Mouse (Mus musculus) thymus, adult 18-20 months (tissue): ENCODE measurements around the gene Alg14.
A peak's percentile ranks its signal among the peaks of the same experiment; 100 is the strongest.

ENCODE experiments used
- DNase-seq, 2 experiments: peaks; one replicate each; pipeline ENCODE4 v3.0.0; 2022; ENCODE audit warnings: mixed read lengths in 2 of 2

Gene Alg14

DNA sequence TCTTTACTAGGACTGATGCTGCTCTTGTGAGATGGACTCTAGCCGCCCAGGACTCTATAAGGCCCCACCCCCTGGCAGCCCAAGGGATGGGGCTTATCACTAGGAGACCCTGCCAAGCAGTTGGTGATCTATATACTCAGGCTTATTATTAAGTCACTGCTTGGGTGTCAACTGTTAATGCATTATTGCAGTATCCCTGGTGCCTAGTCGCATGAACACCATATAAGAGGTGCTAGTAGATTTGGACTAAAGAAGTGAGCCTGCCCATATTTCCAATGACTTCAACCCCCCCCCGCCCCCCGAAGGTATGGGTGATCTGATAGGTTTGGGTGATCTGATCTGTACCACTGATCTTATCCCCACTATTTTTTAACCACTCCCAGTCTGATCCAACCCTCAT, 8.6 kb upstream of the Alg14 start, which contains the start of gene Tmem56:
Gene Tmem56, minus strand, starts transcription at position 101 of the 400 bp plus-strand sequence.
- DNase-seq = no peak

DNA sequence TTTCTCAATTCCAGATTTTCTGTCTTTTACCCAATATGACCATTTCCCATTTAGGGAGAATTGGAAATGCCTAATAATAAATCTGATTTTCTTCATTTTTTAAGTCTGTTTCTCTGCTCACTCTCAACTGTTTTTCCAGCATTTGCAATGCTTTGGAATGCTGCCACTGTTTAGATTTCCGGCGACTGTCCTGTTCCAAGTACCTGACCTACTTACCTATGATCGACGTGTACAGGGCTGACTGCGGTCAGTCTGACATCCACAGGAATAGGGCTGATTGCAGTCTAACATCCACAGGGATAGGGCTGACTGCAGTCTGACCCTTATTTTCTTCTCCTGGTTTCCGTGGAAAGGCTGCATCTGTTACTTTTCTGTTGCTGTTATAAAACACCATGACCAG, 6.4 kb upstream of the Alg14 start:
- DNase-seq = no peak

DNA sequence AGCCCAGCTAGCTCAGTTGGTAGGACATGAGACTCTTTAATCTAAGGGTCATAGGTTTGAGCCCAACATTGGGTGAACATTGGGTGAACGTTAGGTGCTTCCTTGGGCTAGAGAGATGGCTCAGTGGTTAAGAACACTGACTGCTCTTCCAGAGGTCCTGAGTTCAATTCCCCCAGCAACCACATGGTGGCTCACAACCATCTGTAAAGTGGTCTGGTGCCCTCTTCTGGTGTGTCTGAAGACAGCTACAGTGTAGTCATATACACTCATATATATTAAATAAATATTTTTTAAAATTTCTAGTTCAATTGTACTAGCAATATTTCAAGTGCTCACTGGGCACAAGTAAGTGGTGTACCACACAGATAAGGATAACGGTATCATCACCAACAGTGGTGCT, 4.4 kb upstream of the Alg14 start:
- DNase-seq = no peak

DNA sequence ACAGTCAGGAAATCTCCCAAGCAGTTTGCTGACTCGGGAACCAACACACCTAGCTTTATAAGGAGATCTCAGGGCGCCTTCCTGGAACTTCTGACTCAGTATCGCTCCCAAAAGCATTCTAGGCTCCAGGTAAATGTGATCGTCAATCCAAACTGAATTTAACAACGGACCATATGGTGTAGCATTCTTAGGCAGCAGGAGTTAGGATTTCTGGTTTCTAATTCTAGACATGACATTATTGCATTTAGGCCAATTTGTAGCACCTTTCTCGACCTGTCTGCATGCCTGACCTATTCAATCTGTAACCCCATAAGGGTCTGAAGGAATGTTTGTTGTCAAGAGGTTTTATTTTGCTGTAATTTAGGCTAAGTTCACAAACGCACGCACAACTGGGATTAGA, 892 bp upstream of the Alg14 start:
- DNase-seq = no peak

DNA sequence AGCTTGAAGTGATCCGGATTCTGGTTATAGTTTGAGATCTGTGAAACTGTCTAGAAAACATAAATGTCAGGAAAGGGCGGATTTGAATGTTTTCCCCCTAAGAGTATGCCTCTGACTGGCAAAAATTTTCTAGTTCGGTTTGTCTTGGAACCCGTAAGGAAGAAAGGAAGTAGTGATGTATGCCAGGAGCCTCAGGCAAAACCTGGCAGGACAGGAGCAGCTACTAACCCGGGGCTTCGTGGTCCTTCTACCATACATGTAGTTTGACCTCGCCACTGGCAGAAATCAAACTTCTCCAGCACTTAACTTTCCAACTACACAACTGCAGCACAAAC, 381 bp upstream of the Alg14 start:
- DNase-seq = no peak

DNA sequence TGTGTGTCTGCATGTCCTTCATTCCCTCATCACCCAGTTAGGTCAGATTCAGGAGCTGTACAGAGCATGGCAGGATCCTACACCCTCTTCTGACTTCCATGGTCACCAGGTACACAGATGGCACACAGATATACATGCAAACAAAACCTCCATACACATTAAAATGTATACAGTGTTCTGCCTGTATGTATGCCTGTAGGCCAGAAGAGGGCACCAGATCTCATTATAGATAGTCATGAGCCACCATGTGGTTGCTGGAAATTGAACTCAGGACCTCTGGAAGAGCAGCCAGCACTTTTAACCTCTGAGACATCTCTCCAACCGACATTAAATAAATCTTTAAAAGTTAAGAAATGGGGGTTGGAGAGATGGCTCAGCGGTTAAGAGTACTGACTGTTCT, 2.6 kb downstream of the Alg14 start:
- DNase-seq = no peak

DNA sequence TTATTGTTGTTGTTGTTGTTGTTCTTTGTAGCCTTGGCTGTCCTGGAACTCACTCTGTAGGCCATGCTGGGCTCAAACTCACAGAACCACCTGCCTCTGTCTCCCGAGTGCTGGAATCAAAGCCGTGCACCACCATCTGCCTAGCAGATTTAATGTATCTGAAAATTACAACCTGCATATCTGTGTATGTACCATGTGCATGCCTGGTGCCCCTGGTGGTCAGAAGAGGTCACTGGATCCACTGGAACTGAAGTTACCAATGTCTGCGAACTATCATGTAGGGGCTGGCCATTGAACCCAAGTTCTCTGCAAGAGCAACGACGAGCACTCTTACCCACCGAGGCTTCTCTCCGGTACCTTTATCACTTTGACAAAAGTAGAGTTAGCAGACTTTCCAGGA, 15.1 kb downstream of the Alg14 start:
- no peak for DNase-seq

DNA sequence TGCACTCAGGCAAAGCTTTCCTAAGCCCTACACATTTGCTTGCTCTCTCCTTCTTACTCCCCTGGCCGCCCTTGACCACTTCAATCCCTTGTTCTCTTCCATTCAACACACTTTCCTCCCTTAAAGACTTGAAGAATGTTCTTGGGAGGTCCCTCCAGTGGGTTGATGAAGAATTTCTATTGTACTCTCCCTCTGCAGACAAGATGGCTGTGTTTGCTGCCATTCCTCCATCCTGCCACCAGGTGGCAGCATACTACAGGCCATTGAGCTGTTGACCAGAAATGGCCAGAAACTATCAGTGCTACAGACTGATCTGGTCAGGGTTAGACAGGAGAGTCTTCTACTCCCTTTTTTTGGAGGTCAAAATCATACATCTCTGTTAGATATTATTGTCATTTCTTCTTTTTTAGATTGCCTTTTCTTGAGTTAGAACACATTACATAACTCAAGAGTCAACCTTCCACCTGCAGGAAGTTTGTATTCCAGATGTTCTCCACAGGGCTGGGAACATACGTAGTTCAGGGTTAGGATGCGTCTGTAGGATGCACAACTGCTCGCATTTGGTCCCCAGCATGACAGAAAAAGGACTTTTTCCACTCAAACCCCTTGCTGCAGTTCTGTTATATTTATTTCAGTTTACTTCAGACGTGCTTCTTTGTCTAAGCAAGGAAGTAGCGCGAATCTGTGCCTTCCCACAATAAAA, 16.1 kb downstream of the Alg14 start:
- peak in 1 of 2 experiments; percentile 45 for DNase-seq

DNA sequence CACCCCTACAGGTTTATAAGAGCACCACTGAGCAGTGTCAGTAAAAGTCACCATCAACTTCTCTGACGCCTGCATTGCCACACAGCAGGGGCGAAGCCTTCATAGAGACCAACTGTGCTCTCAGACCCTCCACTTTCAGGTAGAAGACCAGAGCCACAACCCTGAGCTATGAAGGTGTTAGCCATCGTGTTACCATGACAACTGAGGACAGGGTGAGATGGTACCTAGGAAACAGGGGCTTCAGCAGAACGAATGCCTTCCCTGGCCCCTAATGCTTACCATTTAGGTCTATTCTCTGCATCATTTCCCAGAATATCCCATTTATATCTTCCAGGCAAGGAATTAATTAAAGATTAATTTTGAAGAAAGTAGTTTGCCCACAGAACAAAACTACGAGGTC, 17.4 kb downstream of the Alg14 start:
- no peak for DNase-seq

DNA sequence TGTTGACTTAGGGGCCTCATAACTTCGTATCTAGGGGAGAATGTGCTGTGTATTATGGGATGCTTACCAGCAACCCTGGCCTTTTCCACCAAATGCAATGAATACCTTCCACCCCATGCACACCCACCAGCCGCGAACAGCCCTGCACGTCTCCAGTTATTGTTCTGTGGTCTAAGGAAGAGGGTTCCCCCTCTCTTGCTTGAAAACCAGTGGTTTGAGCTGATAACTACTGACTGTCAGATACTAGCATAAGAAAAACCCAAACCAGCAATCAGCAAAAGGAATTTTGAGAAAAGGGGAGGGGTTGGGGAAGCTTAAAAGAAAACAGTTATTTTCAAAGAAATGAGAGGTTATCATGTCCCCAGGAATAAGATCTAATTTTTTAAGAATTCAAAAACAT, 17.9 kb downstream of the Alg14 start:
- DNase-seq = no peak

DNA sequence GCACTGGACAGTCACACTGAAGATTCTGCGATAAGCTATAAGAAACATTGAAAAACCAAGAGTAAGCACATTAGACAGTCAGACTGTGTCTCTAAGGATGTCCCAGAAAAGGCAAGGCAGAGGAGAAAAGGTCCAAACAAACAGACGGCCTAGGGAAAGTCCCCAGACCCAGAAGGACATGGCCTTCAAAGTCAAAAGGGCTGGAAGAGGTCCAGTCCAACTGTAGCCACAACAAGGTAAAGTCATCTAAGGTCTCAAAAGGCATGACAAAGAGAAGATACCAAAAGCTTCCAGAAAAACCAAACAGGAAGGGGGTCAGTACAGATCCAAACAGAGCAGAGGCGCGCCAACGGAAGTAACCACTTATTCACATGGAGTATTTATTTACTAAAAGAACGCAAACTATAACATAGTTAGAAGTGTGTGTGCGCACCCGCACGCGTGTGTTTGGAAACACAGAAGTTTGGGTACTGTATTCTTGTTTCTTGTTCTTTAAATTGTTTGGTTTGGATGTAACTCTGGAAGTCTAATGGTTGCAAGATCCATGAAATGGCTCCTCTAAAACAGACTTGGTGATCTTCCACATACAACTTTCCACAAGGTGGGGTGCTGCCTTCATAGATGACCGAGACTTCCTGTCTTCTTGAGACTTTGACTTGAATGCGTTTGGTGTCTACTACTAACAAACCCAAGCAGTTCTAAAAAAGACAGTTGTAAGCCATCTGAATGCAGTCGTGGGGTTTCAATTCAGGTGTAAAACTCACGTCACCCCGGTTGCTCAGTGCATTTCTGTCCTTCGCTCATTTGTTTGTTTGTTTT, 18.5 kb downstream of the Alg14 start:
- no peak for DNase-seq

DNA sequence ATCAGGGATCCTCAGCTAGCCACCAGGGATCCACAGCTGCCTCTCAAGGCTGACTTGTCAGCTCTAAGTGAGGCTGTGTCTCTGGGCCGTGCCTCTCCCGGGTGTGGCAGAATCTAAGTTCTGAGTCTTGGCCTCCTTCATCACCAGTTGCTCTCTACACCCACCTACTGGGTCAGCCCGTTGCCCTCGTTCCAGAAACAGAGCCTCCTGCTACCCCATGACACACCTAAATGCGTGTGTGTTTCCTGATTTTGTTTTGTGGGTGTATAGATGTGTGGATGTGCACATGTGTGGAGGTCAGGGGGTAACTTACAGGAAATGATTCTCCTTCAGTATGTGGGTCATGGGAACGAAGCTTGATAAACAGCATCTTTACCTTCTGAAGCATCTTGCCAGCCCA, 20.9 kb downstream of the Alg14 start:
- peak; percentile 19 to 49 for DNase-seq

DNA sequence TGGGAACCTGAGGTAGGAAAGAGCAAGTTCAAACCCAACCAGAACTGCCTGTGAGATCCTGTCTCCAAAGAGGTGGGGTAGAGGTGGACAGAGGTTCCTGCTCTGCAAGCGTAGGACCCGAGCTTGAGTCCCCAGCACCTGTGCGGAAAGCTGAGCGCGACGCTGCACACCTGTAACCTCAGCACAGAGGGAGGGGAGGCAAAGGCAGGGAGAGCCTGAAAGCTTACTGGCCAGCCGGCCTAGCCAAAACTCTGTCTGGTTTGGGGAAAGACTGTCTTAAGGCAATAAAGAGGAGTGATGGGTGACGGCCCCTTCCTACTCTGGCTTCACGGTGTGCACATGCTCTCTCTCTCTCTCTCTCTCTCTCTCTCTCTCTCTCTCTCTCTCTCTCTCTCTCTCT, 21.4 kb downstream of the Alg14 start:
- DNase-seq = no peak

DNA sequence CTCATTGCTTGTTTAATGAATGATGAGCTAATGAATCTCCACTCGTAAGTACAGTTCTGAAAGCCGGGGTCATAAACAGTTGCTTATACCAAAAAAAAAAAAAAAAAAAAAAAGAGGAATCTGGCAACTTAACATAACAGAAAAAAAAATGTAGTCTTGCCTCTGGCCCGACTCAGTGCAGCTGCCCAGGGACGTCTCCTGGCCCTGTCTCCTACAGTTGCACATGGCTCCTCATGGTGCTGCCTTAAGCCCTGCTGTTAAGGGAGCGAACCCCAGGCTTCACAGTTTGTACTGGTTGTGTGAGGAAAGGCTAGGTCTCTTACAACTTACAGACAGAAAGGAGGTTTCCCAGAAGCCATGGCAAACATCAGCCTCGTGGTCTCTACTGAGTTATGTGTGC, 22.6 kb downstream of the Alg14 start:
- DNase-seq = no peak

DNA sequence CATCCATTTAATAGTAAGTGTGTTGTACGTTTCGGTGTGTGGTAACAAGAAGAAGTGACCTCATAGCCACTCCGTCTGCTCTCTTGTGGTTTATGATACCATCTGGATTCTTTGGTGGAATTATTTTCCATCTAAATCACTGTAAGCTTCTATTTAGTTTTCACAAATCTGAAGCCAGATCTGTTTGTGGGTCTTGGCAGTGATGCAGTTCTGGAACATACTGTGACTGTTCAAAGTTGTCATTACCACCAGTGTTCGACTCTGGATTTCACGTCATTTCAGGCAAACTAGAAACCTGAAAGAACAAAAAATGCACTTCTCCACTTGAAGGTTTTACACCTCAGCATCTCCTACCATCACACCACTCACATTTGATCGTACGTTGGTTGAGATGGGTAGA, 23.9 kb downstream of the Alg14 start:
- no peak for DNase-seq

DNA sequence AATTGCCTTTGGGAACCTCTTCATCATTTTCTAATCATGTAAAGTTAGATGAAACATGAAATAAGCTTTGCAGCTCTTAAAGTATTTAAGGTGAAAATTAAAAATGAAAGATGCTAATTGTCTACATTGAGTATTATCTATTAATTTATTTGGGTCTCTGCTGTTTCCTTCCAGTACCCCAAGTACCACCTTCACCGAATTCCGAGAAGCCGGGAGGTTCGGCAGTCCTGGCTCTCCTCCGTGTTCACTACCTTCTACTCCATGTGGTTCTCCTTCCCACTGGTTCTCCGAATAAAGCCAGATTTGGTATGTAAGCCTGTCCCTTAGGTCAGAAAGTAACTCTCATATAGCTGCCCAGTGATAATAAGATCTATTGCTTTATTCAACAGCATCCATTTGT, 28.3 kb downstream of the Alg14 start:
- no peak for DNase-seq

DNA sequence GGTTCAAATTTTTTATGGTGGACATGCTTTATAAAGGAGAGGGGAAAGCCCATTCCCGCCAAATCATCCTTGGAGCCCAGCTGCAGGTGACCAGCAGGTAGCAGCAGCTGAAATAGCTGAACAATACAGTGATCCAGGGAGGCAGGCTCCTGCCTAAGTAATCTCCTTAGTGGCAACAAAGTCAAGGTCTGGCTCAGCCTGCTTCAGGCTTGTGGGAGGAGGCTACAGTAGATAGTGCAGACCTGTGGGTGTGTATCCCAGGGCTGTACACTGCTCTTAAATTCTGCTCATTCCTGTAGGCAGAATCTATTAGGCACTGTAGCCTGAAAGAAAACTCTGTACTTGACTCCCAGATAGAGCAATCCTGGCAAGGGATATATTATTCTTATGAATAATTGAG, 29.3 kb downstream of the Alg14 start:
- no peak for DNase-seq

DNA sequence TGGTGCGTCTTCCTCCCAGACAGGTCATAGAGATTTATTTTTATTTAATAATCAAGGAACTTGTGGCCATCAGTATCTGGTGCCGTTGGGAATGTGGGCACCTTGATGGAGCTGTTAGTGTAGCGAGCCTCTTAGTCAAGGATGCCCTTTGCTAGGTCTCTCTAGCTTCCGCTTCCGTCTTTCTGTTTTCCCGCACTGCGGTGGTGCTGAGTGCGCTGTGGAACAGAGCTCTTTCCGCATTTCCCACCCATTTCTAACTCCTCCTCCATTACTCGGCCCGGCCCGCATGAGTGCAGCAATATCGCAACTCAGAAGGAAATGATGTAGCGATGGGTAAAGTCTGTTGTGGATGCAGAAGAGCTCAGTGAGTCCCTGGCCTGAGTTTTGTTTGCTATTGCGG, 31.8 kb downstream of the Alg14 start:
- DNase-seq = no peak

DNA sequence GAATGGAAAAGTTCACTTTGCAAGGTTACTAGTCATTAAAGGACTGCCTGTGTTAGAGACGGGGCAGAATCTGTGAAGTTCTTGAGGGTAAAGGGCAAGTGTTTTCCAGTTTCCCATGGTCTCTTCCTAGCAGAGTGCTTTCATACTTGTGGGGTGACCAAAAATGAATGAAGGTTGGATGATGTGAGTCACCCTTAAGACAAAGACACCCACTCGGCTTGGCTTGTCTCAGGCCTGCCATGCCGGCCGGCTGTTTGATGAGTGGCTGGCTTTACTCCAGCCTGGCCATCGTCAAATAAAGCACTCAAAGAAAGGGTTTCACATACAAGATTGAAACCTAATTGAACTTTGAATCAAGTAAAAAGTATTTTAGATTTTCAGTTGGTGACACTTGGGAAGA, 35.8 kb downstream of the Alg14 start:
- DNase-seq = no peak

DNA sequence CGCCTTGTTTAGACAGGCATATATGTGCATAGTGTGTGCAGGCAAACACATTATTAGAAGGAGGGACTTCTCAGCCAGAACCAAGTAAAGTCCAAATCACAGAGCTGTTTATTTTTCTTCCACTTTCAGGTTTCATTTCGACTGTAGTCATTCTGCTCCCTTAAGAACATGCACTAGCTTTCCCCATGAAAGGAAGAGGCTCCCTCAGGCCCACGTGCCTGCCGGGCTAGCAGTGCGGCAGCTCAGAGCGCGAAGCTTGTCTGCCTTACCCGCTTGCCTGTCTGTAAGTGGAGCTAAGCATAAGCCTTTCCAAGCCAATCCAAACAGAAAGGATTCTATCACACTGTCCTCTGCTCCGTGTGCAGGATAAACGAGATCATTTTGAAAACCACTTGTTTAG, 38.1 kb downstream of the Alg14 start:
- DNase-seq = no peak

DNA sequence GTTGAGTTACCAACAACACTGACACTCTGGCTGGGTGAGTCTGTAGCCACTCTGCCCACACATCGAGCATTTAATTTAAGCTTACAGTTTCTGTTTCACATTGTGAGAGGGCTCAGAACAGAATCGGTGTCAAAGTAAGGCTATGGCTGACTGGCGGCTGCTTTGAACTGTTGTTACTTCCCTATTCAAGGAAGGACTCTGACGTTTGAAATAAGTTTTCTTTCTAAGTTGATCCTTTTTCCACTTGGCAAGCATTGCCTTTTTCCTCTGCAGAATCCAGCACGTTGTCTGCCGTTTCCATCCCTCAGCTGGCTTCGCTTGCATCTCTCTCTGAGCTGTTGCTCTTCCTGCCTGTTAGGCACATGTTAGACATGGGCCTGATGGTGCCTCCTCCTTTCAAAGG, 38.7 kb downstream of the Alg14 start:
- DNase-seq = no peak

DNA sequence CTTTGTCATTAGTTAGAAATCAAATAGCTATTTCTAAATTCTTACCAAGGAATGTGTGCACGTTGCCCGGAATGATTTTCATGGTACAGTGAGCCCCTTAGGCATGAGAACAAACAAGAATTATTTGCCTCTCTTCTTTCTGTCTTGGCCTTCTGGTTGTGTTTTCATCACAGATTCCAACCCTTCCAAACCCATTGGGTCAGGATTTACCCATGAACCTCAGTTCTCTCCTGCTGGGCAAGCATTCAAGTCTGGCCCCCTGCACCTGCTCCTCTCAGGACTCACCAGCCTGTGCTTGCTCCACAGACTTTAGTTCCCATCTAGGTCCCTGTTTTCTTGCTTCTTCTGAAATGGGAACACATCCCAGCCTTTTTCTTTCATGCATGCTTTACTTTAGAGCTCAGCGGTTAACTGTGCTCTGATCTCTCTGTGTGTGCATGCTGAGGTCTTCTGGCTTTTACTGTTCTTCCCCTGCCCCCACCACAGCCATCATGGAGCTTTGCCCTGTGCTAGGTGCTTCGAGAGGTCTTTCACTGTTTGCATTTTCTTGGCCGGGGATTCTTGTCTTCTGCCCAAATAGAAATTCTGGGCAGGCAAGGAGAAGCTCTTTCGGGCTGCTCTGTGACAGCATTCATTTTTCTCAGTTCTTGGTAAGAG, 44.8 kb downstream of the Alg14 start:
- no peak for DNase-seq

DNA sequence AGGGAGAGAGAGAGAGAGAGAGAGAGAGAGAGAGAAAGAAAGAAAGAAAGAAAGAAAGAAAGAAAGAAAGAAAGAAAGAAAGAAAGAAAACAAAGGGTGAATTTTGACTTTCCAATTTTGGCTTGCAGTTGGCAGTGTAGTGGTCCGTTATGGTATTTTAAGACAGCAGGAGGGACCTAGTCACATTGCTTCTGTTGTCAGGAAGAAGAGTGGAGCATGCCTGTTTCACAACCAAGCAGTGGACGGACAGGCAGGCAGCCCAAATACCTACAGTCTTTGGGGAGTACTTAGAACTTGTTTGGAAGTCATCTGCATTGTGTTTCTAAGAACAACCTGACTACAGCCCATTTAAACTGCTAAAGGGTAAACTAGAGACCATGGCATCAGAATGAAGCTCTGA, 47.1 kb downstream of the Alg14 start:
- DNase-seq = no peak

DNA sequence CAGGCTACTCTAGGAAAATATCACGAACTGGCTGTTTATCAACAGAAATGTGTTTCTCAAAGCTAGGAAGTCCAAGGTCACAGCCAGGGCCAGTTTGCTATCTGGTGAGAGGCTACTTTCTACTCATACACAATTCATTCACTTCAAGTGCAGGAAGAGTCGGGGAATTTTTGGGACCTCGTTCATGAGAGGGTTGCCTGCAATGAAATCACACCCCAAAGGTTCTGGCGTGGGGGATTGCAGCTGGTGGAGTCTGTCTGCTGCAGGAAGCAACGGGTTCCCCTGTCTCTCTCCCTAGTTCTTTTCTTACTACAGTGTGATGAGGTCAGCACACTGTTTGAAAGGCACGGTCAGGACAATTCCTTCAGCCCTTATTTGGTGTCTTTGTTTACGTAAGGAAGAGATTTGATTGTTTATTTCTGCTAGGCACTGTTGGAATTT, 48.8 kb downstream of the Alg14 start:
- no peak for DNase-seq
